ENCODE assay signal across 23 mouse cellular contexts in genomic region chr3:65960291-65960945, GRCm38 (mm10). TPM values are rescaled to one million over a fixed set of nuclear protein-coding genes. Genes with fewer than 3 reads are reported as not detected.
DNase-seq lines count a peak whose midpoint lies in the region; ATAC-seq and TF ChIP-seq lines count a peak whose summit lies in the region.
"Had no signal": no experiment of that assay in that cellular context is flagged by ENCODE, and none has a peak within 500 bp of the region (broad histone marks: within the 10 kb centered on the region; RNA-seq: fewer than 3 reads in every experiment).

No protein-coding gene starts in this region.

- TF ChIP-seq CTCF in G1E (IDR thresholded peaks at IDR 0.05; ENCODE audit: low read depth, low read length), result no peak

- 88% methylated on average over 5 of the region's 5 CpGs for WGBS in heart, embryonic 12.5 days
- 35% methylated on average over 5 of the region's 5 CpGs for WGBS in liver, embryonic 15.5 days (ENCODE audit: insufficient replicate concordance)

- H3K4me1 ChIP-seq in heart, embryonic 12.5 days (replicated peaks), result peaks cover 17% of the 10 kb centered on the region
- peaks cover 33% of the 10 kb centered on the region for H3K4me1 ChIP-seq in G1E (ENCODE audit: insufficient read depth, low read depth, low read length)
- H3K4me1 ChIP-seq in liver, embryonic 15.5 days (replicated peaks), result peaks cover 59% of the 10 kb centered on the region

- H3K4me2 ChIP-seq in heart, embryonic 12.5 days, result no peak overlapping the region
- H3K4me2 ChIP-seq in liver, embryonic 15.5 days, result peak overlapping the region; percentile 73
- H3K4me2 ChIP-seq: lung, embryonic 15.5 days; midbrain, embryonic 12.5 days had no signal

- no peaks in the 10 kb centered on the region for H3K27me3 ChIP-seq in heart, embryonic 12.5 days (replicated peaks)
- H3K27me3 ChIP-seq in G1E (ENCODE audit: insufficient read depth, low read length), result no peaks in the 10 kb centered on the region
- no peaks in the 10 kb centered on the region for H3K27me3 ChIP-seq in liver, embryonic 15.5 days
- H3K27me3 ChIP-seq: lung, embryonic 15.5 days; midbrain, embryonic 12.5 days; Patski had no signal

- H3K36me3 ChIP-seq in heart, embryonic 12.5 days, result peaks cover 10% of the 10 kb centered on the region
- H3K36me3 ChIP-seq in G1E (replicated peaks), result peaks cover 22% of the 10 kb centered on the region
- H3K36me3 ChIP-seq in liver, embryonic 15.5 days (replicated peaks), result peaks cover 14% of the 10 kb centered on the region

- intact Hi-C loops in heart, postnatal 10 days (cut with DNase I), result no loop called here

- no peak for DNase-seq in heart, postnatal 10 days
- no peak for DNase-seq in G1E (ENCODE audit: low spot score)
- peak; percentile 86 for DNase-seq in MEL-GATA-1-ER (ENCODE audit: extremely low read depth, low read depth)
- no peak for DNase-seq in left cerebral cortex, adult 8-10 months (ENCODE audit: low spot score in 2 of 2)
- DNase-seq in adipocyte (ENCODE audit: low spot score), result no peak
- DNase-seq in cerebellum, postnatal 4 days (ENCODE audit: low spot score in 2 of 2), result no peak
- DNase-seq: adrenal gland, adult 8-10 months; cerebellum, adult 2 months; cerebellum, postnatal 25 days; forebrain, postnatal 0 days; gastrocnemius, postnatal 14 days; heart, adult 18-20 months; kidney, postnatal 4 days; lung, postnatal 36 days; right cerebral cortex, postnatal 14 days; thymus, postnatal 25 days had no signal

- no peak overlapping the region for H3K4me3 ChIP-seq in heart, embryonic 12.5 days
- no peak overlapping the region for H3K4me3 ChIP-seq in G1E (ENCODE audit: low read depth, low read length)
- no peak overlapping the region for H3K4me3 ChIP-seq in liver, embryonic 15.5 days (replicated peaks)
- H3K4me3 ChIP-seq: lung, embryonic 15.5 days; midbrain, embryonic 12.5 days had no signal

- ATAC-seq in heart, embryonic 12.5 days (ENCODE audit: insufficient number of reproducible peaks, low FRiP score), result no peak
- ATAC-seq in G1E (ENCODE audit: extremely low read depth, insufficient number of reproducible peaks, low FRiP score, poor library complexity, severe bottlenecking), result peak; percentile 29; the same call in 1 of the 2 replicates
- ATAC-seq in liver, embryonic 15.5 days (ENCODE audit: insufficient read depth), result no peak
- ATAC-seq: forebrain, postnatal 0 days; hindbrain, postnatal 0 days; intestine, embryonic 16.5 days; Patski had no signal

- no peaks in the 10 kb centered on the region for H3K9me3 ChIP-seq in heart, embryonic 12.5 days (replicated peaks)
- H3K9me3 ChIP-seq in G1E (replicated peaks), result no peaks in the 10 kb centered on the region
- H3K9me3 ChIP-seq in liver, embryonic 15.5 days (replicated peaks), result no peaks in the 10 kb centered on the region
- H3K9me3 ChIP-seq: lung, embryonic 15.5 days; midbrain, embryonic 12.5 days had no signal

- H3K9ac ChIP-seq in heart, embryonic 12.5 days, result no peak overlapping the region; the same call in 1 of the 2 replicates
- H3K9ac ChIP-seq in liver, embryonic 15.5 days, result peak overlapping the region; percentile 42; the same call in 1 of the 2 replicates
- H3K9ac ChIP-seq: forebrain, postnatal 0 days; lung, embryonic 15.5 days; midbrain, embryonic 12.5 days had no signal

- peak overlapping the region; percentile 8; the same call in 1 of the 2 replicates for H3K27ac ChIP-seq in heart, embryonic 12.5 days (ENCODE audit: poor library complexity, severe bottlenecking)
- H3K27ac ChIP-seq in liver, embryonic 15.5 days (replicated peaks), result peak overlapping the region; percentile 99
- H3K27ac ChIP-seq: hindbrain, postnatal 0 days; lung, embryonic 15.5 days; midbrain, embryonic 12.5 days had no signal

RNA-seq across cellular contexts. Expression of gene Ccnl1, which starts 2.4 kb away (rescaled TPM):
- 89.8 and 102 TPM in 2 replicates for polyA plus RNA-seq in heart, embryonic 12.5 days (2016; fragmentation: Nextera tagmentation; extraction: Ambion mirVana)
- total RNA-seq in heart, postnatal 10 days (2021), result 10 to 100 TPM; 33.7 to 35.8 TPM
- total RNA-seq in G1E (2014; fragmentation: Nextera tagmentation) (176 and 227 TPM in 2 replicates), G1E (2017) (148 and 167 TPM in 2 replicates)
- polyA plus RNA-seq in G1E (2012), result 30.5 and 37.1 TPM in 2 replicates
- 45.2 and 48.0 TPM in 2 replicates for polyA plus RNA-seq in liver, embryonic 15.5 days (2015; fragmentation: Nextera tagmentation; extraction: Ambion mirVana)
- 10 to 100 TPM; 50.2 to 57.0 (median 52.7) TPM for total RNA-seq in left cerebral cortex, adult 8-10 months (2022)
